Mouse (Mus musculus) embryonic fibroblast, embryonic 13.5 days (primary cell): ENCODE data around the gene Ifnar2.

ENCODE experiments used
- CTCF ChIP-seq: IDR thresholded peaks from 2 replicates; pipeline ENCODE4 v1.5.1; 2011; ENCODE audit warnings: mild to moderate bottlenecking, control low read depth, low read length, moderate library complexity, borderline replicate concordance; ENCODE audit not compliant: insufficient read depth
- POLR2A ChIP-seq: IDR thresholded peaks from 2 replicates; pipeline ENCODE4 v1.6.1; 2011; ENCODE audit warnings: low read depth, mild to moderate bottlenecking, control low read depth, low read length, moderate library complexity

DNA sequence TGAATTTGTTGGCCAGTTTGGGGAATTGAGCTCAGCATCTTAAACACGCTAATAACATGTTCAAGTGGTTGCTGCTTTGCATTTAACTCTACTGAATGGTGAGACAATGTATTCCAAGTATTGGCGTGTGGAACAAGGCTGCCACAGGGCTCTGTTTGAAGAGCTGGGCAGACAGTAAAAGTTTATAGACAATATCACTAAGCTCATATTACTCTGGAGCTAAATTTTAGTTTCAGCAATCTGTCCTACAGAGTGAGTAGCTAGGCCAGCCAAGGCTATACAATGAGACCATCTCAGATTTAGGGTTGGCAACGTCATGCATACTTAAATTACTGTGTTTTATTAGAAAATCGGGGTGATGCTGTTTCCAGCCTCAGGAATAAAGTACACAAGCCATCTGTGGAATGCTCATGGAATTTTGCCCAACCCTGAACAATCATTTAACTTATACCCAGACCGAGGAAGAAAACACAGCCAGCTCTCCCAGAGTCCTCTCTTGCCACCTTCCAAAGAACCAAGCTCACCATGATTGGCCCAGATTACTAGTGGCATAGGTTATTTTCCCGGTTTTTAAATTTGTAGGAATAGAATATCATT is 29.1 kb downstream of the Ifnar2 start:
- TF ChIP-seq CTCF, result no peak
- no peak for TF ChIP-seq POLR2A
